Mouse (Mus musculus): ENCODE measurements around the gene Fyb.

Gene Fyb

GRCm38 (mm10) chr15:6522653-6523167 is at the start of gene Fyb:
Fyb (plus strand) TSS chr15:6522853.
- DNase-seq (ENCODE audit: low read depth) = peak; percentile 43

- DNase-seq (ENCODE audit: low read depth) = no peak
These were observed 39.1 kb upstream of the Fyb start for GRCm38 (mm10) chr15:6483561-6483960.

- no peak for DNase-seq (ENCODE audit: low read depth)
These were observed 30.3 kb upstream of the Fyb start for GRCm38 (mm10) chr15:6492386-6492785.

- DNase-seq (ENCODE audit: low read depth) = no peak
These were observed 24.1 kb upstream of the Fyb start for GRCm38 (mm10) chr15:6498396-6499070.

DNA sequence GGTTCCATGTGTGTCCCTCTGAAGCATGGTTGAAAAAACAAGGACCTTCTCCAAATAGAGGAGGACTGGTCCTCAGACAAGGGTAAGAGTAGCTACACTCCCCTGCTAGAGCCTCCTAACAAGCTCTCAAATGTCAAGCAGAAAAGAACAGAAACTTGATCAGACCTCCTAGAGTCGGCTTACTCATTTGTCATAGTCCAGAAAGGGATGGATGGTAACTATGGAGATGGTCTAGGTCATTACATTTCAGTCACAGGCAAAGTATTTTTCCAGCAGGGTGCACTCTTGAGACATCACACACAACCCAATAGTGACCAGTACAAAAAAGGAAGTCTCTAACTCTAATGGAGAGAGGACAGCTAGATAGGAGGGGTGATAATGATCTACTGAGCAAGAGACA is 21.9 kb upstream of the Fyb start:
- DNase-seq (ENCODE audit: low read depth) = no peak

GRCm38 (mm10) chr15:6517525-6517924 is 5.1 kb upstream of the Fyb start:
- no peak for DNase-seq (ENCODE audit: low read depth)

- DNase-seq (ENCODE audit: low read depth) = no peak
These were observed 3.0 kb upstream of the Fyb start for GRCm38 (mm10) chr15:6519417-6520255.

- peak; percentile 66 for DNase-seq (ENCODE audit: low read depth)
These were observed 2.0 kb upstream of the Fyb start for GRCm38 (mm10) chr15:6520505-6521155.

- DNase-seq (ENCODE audit: low read depth) = no peak
These were observed 2.1 kb downstream of the Fyb start for GRCm38 (mm10) chr15:6524801-6525200.

DNA sequence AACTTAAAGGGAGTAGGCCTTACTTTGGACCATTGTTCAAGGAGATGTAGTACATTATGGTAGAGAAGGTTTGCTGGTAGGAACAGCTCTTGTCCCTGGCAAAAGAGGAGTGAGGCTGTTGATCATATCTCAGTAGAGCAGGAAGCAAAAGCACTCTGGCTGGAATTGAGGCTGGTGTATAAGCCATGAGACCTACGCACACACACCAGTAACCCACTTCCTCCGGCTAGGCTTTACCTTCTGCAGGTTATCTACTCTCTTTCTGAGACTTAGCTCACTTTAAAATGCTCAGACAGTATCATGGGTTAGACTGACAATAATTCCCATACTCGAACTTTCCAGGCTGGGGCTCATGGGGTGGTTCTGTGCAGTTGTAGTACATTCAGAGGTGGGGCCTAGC is 2.7 kb downstream of the Fyb start:
- no peak for DNase-seq (ENCODE audit: low read depth)

DNA sequence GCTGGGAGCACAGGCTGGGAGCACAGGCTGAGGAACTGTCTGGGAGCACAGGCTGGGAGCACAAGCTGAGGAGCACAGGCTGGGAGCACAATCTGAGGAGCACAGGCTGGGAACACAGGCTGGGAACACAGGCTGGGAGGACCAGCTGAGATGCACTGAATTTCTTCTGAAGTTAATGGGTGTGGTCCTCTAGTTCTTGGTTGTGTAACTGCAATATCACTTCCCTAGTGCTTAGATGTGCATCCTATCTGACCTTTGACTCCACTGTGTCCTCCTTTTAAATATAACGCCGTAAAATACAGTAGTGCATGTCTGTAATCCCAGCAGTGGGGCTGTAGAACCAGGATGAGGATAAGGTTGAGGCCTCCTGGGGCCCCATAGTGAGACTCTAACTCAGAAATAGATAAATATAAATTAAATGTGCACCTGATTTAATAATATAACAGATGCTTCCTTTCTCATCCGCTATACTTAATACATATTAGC is 11.2 kb downstream of the Fyb start:
- no peak for DNase-seq (ENCODE audit: low read depth)

DNA sequence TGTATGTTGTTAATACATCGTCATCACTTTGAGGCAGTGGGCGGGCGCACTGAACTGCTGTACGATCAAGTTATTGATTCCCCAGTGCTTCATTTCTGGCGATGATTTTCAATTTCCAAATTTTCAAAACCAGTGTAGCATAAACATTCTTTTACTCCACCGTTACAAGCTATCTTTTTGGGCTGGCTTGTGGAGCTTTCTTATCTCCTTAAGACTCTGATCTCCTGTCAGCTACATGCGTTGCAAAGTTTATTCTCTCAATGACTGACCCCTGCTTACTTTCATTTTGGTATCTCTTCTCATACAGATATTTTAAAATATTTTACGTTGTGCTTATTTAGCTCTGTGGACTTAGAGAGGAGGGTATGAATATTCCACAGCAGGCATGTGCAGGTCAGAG is 11.9 kb downstream of the Fyb start:
- DNase-seq (ENCODE audit: low read depth) = no peak

- peak; percentile 49 for DNase-seq (ENCODE audit: low read depth)
These were observed 17.1 kb downstream of the Fyb start for GRCm38 (mm10) chr15:6539639-6540338.

- no peak for DNase-seq (ENCODE audit: low read depth)
These were observed 26.3 kb downstream of the Fyb start for GRCm38 (mm10) chr15:6548911-6549310.

GRCm38 (mm10) chr15:6551875-6552274 is 29.2 kb downstream of the Fyb start:
- no peak for DNase-seq (ENCODE audit: low read depth)

GRCm38 (mm10) chr15:6554742-6555141 is 32.1 kb downstream of the Fyb start:
- peak; percentile 64 for DNase-seq (ENCODE audit: low read depth)

- DNase-seq (ENCODE audit: low read depth) = no peak
These were observed 32.9 kb downstream of the Fyb start for GRCm38 (mm10) chr15:6555536-6555935.

GRCm38 (mm10) chr15:6556272-6556671 is 33.6 kb downstream of the Fyb start:
- DNase-seq (ENCODE audit: low read depth) = no peak

DNA sequence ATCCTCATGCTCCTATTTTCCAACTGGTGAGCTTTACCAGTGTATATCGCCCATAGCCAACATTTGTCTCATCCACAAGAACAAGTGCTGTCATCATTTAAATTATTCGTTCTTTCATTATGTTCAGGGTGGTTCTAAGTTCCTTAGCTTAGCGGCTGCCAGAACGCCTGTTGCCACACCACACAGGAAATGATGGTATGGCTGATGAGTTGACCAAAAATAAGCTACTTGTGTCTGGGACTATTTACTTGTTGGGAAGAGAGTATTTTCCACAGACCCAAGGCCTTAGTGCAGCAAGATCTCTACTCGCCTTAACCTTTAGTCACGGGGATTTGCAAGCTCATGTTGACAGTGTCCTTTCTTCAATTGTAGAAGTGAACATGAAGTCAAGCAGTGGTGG is 34.3 kb downstream of the Fyb start:
- no peak for DNase-seq (ENCODE audit: low read depth)

DNA sequence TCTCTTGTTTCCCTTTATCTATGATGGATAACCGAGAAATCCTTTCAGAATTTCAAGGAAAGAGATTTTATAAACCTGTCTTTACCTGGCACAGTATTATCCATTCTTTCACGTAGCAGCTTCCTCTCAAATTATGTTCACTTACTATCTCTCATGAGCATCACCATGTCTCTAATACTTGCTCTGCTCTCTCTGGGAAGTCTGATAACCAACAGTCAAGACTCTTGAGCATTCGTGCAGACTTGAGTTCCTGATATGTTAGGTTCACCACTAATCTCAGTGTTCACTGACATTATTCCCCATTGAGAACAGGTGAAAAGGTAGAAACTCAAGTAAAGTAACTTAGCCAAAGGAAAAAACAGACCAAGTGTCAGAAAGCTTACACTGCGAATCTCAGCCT is 34.9 kb downstream of the Fyb start:
- DNase-seq (ENCODE audit: low read depth) = no peak

- DNase-seq (ENCODE audit: low read depth) = no peak
These were observed 36.5 kb downstream of the Fyb start for GRCm38 (mm10) chr15:6559188-6559587.

DNA sequence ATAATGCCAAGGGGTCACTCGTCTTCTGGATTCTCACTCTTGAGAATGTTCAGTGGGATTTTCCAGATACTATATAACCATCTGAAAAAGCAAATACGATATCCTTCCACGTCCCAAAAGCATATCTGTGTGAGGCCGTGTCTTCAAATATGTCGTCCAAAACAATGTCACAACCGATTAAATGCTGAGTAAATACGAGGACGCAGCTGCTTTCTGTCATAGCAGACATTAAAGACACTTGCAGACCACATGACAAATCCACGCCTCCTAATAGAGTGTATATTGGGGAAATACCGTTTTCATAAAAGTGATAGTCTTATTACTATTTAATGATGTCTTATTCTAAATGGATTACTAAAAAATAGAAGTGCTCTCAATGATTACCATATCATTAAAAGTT is 38.0 kb downstream of the Fyb start:
- DNase-seq (ENCODE audit: low read depth) = no peak

Measured in c-Kit-positive CD71-positive TER-119-negative erythroid progenitor cells, embryonic 14.5 days (primary cell).